Mouse (Mus musculus) right cerebral cortex, postnatal 4 days (tissue): ENCODE data around the gene Sema3f.

Experiments used
- DNase-seq: peaks from one replicate; pipeline ENCODE4 v3.0.0-alpha.2; 2022

Gene Sema3f

DNA sequence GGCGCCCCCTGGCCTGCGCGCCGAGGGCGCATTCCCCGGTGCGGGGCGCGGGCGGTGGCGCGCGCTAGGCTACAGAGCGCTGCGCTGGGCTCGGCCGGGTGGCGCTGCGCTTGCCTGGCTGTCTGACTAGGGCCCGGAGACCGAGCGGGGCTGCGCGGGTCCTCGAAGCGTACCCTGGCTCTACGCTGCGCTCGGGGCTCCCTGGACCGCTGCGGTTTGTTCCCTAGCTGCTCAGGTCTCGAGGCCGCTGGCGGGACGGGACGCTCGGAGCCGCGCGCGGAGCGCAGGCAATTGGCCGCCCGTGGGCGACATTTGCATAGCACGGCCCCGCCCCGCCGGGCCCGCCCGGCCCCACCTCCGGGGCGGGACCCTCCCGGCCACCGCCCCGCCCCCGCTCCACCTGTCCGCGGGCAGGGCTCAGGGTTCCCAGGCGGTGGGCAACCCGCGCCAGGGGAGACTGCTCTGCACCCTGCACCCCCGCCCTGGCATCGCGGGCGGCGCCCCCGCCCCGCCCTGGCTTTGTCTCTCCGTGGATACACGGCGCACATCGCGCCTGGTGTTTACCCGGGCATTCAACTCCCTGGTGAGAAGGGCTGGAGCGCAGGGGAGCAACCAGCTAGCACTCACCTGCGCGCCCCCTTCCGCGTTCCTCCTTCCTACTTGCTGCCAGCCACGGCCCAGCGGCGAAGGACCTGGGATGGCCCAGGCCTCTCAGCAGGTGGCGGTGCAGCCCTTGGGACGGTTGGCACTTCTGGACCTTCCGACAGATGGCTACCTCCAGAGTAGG is at the start of gene Sema3f:
TSS of gene Sema3f (minus strand) at position 779 of the 787 bp plus-strand sequence.
- peak; percentile 73 for DNase-seq

- no peak for DNase-seq
Observed at GRCm38 (mm10) chr9:107759593-107759992, 49.3 kb upstream of the Sema3f start.

GRCm38 (mm10) chr9:107750378-107750777 is 40.1 kb upstream of the Sema3f start:
- DNase-seq, result no peak

GRCm38 (mm10) chr9:107748063-107748462 is 37.8 kb upstream of the Sema3f start:
- no peak for DNase-seq

GRCm38 (mm10) chr9:107747310-107747709 is 37.0 kb upstream of the Sema3f start:
- DNase-seq, result no peak

GRCm38 (mm10) chr9:107746679-107747078 is 36.4 kb upstream of the Sema3f start:
- no peak for DNase-seq

GRCm38 (mm10) chr9:107744061-107744460 is 33.8 kb upstream of the Sema3f start:
- no peak for DNase-seq

GRCm38 (mm10) chr9:107738841-107739202 is 28.5 kb upstream of the Sema3f start:
- peak; percentile 33 for DNase-seq

DNA sequence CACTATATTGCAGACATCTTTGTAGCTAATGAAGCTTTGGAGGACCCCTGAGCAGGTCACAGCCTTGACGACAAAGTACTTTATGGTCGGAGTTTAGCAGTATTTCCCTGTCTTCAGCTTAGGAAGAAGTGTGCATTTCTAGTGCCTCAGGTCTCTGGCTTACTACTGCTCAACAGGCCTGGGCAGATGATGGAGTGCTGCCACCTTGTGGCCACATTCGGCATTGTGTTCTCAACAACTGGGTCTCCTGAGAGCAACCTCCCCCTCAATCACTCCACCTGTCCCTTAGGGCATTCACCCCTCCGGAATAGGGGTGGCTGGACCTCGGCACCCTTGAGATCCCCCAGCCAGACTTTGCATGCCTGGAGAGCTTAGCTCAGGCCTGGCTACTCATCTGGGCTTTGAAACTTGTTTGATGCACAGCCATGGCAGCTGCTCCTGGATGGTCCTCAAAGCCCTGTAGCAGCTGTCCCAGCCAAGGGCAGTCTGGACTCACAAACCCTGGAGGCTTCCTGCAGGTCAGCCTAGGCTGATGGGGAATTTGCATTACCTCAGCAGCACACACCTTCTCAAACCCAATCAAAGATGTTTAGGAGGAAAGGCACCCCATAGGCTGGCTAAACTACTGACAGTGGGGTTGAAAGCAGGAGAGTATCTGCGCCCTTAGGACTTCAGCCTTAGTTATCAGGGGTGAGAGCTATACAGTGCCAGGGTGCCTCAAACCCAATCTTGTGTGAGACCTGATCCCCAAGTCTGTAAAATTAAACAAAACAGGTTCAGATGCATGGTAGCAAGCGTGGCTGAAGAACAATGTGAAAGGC is 28.0 kb upstream of the Sema3f start:
- DNase-seq, result peak; percentile 93

DNA sequence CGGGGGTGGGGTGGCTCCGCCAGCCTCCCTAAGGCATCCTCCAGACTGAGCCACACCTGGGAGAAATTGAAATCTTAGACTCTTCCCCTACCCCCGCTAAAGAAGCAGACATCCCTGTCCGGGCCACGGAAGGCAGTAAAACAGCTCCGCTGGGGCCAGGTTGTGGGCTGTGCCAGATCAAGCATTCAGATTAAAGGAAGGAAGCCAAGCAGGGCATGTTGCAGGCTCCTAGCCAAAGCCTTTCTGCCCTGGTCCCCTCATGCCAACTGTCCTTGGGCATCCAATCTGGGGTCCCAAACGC is 25.9 kb upstream of the Sema3f start:
- DNase-seq, result no peak

DNA sequence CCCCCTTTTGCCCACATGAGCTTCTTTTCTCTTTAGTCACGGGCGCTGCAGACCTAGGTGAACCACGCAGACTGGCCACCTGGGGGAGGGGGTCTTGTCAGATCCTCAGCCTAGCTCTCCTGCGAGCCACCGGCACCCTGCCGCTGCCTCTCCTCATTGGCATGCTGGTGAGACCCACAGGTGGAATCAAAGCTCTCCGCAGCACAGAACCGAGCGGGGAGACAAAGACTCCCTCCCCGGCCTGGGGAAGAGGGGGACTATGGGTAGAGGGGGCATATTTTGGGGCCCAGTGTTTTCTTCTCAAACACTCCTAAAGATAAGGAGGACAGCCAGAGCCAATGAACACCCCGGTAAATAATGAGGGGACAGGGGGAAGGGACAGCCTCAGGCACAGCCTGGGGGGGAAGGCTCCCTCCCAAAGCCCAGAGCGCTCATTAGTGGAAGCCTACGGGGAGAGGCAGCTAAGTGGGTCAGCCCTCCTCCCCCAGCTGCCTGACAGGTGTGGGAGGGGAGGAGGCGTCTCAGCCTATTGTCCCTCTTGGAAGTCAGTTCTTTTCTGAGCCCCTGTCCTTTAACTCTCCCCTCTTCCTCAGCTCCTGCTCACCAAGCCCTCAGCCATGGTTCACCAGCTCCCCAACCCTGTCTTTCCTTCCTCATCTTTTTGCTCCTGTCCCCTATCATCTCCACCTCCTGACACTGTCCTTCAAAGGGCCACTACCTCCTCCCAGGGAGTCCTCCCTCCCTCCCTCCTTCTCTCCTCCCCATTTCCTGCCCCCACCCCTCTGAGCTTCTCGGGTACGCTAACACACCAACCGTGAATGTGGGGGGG is 25.3 kb upstream of the Sema3f start:
- no peak for DNase-seq

- DNase-seq, result no peak
Observed at GRCm38 (mm10) chr9:107734567-107734971, 24.3 kb upstream of the Sema3f start.

DNA sequence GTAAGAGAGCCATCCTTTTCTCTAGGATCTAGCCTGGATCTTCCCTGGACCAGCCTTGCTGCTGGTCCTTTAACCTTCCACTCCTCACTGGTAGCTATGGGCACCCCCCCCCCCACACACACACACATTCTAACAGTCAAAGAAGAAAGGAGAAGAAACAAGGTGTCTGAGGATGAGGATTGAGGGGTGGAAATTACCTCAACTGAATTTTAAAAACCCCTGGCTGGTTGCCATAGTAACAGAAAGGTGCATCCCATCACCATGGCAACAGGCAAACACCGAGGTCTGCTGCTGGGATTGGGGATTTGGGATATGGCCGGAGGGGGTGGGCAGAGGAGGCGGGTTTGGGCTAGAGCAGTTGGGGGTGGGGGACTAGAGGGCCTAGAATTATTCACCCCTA is 19.4 kb upstream of the Sema3f start:
- DNase-seq, result no peak

DNA sequence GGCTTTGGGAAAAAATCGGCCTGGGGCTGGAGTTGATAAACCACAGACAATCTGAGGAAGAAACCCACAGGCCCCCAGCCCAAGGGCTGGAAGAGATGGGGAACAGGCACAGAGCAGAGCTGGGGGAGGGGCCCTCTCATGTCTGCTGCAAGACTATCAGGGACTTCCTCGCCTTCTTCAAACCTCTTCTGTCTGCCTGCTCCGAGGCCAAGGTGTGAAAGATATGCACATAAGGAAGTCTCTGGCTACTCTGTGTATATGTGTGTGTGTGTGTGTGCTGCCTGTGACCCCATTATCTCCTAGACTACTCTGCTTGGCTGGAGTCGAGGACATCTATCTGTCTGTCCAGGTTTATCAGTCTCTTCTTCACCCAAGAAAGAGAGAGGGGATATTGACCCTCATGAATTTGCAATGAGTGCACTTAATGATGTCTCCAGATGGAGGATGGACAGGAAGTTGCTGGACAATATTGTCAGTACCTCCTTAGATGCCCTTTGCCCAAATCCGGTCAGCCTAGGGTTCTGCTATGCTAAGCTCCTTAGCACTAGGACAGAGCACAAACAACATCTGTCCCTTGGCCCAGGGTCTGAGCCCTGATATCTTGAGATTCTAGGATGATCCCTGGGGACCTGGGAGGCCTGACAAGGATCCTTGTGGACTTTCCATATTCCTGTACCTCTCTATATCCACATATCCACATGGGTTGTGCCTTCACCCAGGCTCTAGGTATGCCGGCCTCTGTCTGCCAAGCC is 18.8 kb upstream of the Sema3f start:
- DNase-seq, result no peak

- DNase-seq, result no peak
Observed at GRCm38 (mm10) chr9:107727041-107727440, 16.8 kb upstream of the Sema3f start.

- no peak for DNase-seq
Observed at GRCm38 (mm10) chr9:107724796-107725195, 14.5 kb upstream of the Sema3f start.

DNA sequence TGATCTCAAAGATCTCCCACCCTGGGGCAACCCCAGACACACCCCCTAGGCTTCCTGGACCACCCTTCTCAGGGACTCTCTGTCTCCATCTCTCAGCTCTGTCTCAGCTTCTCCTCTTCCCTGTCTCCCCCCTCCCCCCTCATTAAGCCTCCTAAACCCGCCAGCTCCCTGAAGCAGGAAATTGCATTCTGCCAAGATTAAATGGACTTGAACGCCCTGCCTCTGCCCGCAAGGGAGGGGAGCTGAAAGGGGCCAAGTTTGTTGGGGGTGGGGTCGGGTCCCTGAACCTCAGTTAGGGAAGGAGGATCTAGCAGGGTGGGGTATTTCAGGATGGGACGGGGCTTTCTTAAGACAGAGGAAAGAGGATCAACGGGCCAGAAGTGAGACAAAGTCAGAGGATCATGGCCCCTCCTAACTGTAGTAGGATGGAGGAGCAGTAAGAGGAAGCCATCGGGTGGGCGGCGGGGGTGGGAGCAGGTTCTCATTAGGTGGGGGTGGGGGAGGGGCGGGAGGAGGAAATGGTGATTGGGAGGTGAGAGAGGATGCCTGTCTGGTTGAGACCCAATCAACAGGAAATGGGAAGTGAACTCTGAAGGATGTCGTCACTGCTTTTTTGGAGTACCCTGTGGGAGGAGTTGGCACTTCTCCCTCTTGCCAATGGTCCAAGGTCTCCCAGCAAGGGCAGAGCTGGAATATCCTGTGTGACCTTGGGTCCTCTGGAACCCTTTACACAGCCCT is 13.7 kb upstream of the Sema3f start:
- no peak for DNase-seq

DNA sequence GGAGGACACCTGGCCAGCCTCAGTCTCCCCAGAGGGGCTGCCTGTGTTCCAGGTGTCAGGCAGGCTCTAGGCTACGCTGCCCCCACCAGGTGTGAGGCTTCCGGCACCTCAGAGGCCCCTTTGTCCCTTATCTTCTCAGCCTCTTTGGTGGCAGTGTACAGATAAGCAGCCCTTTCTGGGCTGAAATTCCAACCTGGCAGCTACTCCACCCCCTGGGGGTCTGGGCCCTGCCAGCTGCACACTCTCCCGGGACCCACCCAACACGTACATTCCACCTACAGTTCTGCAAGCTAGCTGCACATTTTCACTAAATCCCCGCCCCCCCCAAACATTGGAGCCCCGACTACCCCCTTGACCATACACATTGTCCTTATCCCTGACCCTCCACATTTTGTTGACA is 13.0 kb upstream of the Sema3f start:
- no peak for DNase-seq

- DNase-seq, result no peak
Observed at GRCm38 (mm10) chr9:107718781-107719540, 8.7 kb upstream of the Sema3f start.

DNA sequence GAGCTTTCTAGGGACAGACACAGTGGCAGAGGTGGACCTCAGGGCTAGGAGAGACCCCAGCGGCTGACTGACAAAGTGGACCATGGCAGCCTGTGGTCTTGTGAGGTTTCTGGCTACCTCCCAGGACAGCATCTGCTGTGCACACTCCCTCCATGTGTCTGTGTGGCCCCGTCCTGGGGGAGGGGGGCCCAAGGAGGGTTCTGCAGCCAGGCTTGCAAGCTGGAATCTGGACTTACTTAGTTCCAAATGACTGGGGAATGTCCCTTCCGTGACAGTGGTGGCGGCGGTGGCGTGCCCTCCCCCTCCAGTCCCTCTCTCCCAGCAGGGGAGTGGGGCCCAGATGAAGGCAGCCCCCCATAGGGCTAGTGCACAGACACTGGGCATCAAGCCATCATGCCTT is 6.7 kb upstream of the Sema3f start:
- DNase-seq, result no peak

DNA sequence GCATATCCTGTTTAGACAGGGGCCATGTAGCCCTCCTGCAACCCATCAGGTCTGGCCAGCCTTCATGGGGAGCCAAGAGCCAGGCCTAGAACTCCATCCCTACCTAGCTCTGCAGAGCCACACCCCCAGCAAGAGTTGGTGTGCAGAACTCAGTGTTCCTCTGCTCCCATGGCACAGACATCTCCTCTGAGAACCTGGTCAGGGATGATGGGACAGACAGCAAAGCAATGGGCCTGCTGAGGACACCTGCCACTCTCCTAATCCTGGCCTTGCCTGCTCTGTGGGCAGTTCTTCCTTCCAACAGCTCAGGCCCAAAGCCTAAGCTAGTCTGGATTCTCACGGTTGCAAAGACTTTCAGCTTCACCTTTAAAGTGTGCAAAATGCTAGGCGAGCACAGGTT is 5.4 kb upstream of the Sema3f start:
- no peak for DNase-seq
